Mouse (Mus musculus) midbrain, postnatal 0 days (tissue): ENCODE data around the gene Clpb. TPM values are rescaled to one million over a fixed set of nuclear protein-coding genes. Genes with fewer than 3 reads are reported as not detected.

ENCODE experiments used
- ATAC-seq: fragments of 200-750 bp; cut with Nextera tagmentation; 2 replicates; pipeline ENCODE4 v1.8.0; 2017; ENCODE audit warnings: moderate number of reproducible peaks, mild to moderate bottlenecking, moderate TSS enrichment, moderate library complexity; ENCODE audit not compliant: low FRiP score
- DNase-seq: peaks from one replicate; pipeline ENCODE4 v3.0.0-alpha.2; 2015; ENCODE audit warnings: low spot score
- H3K27ac ChIP-seq: fragments of 300-500 bp; sonication (generic); 2 replicates; pipeline ENCODE4 v1.5.1; 2014; ENCODE audit warnings: low read depth, mild to moderate bottlenecking, low read length, mixed read lengths
- H3K27me3 ChIP-seq: fragments of 300-500 bp; sonication (generic); 2 replicates; pipeline ENCODE4 v1.6.1; 2014; ENCODE audit warnings: low read length, control low read depth, mixed read lengths; ENCODE audit not compliant: insufficient read depth
- H3K36me3 ChIP-seq: fragments of 300-500 bp; sonication (generic); 2 replicates; pipeline ENCODE4 v1.6.1; 2014; ENCODE audit warnings: low read length, control low read depth, mixed read lengths; ENCODE audit not compliant: insufficient read depth
- H3K4me1 ChIP-seq: fragments of 300-500 bp; sonication (generic); 2 replicates; pipeline ENCODE4 v1.6.1; 2014; ENCODE audit warnings: mild to moderate bottlenecking, control low read depth, antibody characterized with exemption, low read length, mixed read lengths; ENCODE audit not compliant: insufficient read depth
- H3K4me2 ChIP-seq: fragments of 300-500 bp; sonication (generic); 2 replicates; pipeline ENCODE4 v1.6.1; 2014; ENCODE audit warnings: low read depth, mild to moderate bottlenecking, low read length, mixed read lengths; ENCODE audit not compliant: poor library complexity, severe bottlenecking
- H3K4me3 ChIP-seq: fragments of 300-500 bp; sonication (generic); 2 replicates; pipeline ENCODE4 v1.5.1; 2014; ENCODE audit warnings: low read depth, mild to moderate bottlenecking, low read length, moderate library complexity
- H3K9ac ChIP-seq: fragments of 300-500 bp; sonication (generic); replicated peaks from 2 replicates; pipeline ENCODE4 v1.6.1; 2014; ENCODE audit warnings: mild to moderate bottlenecking, low read length, moderate library complexity, mixed read lengths; ENCODE audit not compliant: poor library complexity, severe bottlenecking
- H3K9me3 ChIP-seq: fragments of 300-500 bp; sonication (generic); 2 replicates; pipeline ENCODE4 v1.6.1; 2016; ENCODE audit warnings: low read length, control low read depth
- CTCF ChIP-seq: IDR thresholded peaks from 2 replicates; pipeline ENCODE4 v1.5.1; 2016; ENCODE audit warnings: antibody characterized with exemption, mild to moderate bottlenecking
- WGBS: fragments of 180-500 bp; shearing (Covaris S2); extraction: QIAGEN DNeasy Blood & Tissue Kit; methylation state at CpG from one replicate; pipeline ENCODE4 v1.1.7; 2014; 5-methylcytosine and 5-hydroxymethylcytosine counted together
- polyA plus RNA-seq: library from polyadenylated mRNA; unstranded; fragments of >200 nt; fragmentation: Nextera tagmentation; extraction: Ambion mirVana; gene quantifications from 2 replicates; pipeline ENCODE4 v1.2.1, GENCODE M21; 2015
- total RNA-seq: library from RNA; depleted of rRNA; stranded (reverse); fragments of >200 nt; gene quantifications from 2 replicates; pipeline ENCODE4 v1.2.3, GENCODE M21; 2014

Clpb gene
- total and polyA plus RNA-seq, 2 experiments from 2014 or later = 33.4 to 39.7 TPM

- WGBS = 100% methylated on average over 1 of the region's 1 CpGs
- no peaks in the 10 kb centered on the region for H3K9me3 ChIP-seq
- H3K27ac ChIP-seq = no peak overlapping the region
- no peak overlapping the region for H3K9ac ChIP-seq
- no peaks in the 10 kb centered on the region for H3K27me3 ChIP-seq
- H3K4me3 ChIP-seq = no peak overlapping the region
- DNase-seq (no peak), ATAC-seq (no peak)
- H3K4me2 ChIP-seq = no peak overlapping the region
- H3K36me3 ChIP-seq = no peaks in the 10 kb centered on the region
- TF ChIP-seq CTCF = no peak
- H3K4me1 ChIP-seq = no peaks in the 10 kb centered on the region
These were observed 71.9 kb downstream of the Clpb start for GRCm38 (mm10) chr7:101735297-101735696.

DNA sequence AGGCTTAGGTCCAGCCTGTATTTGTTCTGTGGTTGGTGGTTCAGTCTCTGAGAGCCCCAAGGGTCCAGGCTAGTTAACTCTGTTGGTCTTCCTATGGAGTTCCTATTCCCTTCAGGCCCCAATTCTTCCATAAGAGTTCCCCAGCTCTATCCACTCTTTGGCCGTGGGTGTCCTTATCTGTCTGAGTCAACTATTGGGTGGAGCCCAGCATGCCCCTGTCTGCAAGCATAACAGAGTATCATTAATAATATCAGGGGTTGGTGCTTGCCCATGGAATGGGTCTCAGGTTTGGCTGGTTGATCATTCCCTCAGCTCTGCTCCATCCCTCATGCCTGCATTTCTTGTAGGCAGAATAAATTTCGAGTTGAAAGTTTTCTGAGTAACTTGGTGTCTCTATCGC lies 74.3 kb downstream of the Clpb start:
- Histone ChIP-seq H3K4me1 (no peaks in the 10 kb centered on the region), H3K4me2 (no peak overlapping the region), H3K27me3 (no peaks in the 10 kb centered on the region), H3K4me3 (no peak overlapping the region), H3K9ac (no peak overlapping the region), H3K27ac (no peak overlapping the region), H3K36me3 (no peaks in the 10 kb centered on the region), H3K9me3 (no peaks in the 10 kb centered on the region)
- 86% methylated on average over 3 of the region's 3 CpGs for WGBS
- ATAC-seq = no peak
- no peak for TF ChIP-seq CTCF
- no peak for DNase-seq

DNA sequence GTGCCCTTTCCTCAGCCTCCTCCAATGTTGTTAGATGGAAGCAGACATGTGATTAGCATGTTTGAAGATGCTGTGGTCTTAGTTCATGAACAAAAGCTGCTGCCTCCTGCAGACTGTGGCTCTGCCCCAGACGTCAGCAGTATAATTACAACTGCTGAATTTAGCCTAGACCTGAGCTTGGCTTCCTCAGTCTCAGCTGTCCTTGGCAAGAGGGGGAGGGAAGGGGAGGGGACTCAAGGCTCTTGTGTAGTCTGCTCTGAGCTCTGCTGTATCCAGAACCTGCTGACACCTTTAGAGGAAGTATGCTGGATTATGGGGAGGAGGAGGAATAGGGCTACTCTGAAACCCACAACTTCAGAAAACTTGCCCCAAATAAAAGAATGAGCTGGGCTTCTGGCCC lies 76.2 kb downstream of the Clpb start:
- no peak for TF ChIP-seq CTCF
- Histone ChIP-seq H3K27ac (no peak overlapping the region), H3K4me3 (no peak overlapping the region), H3K4me1 (no peaks in the 10 kb centered on the region), H3K36me3 (no peaks in the 10 kb centered on the region), H3K9ac (no peak overlapping the region), H3K27me3 (no peaks in the 10 kb centered on the region), H3K9me3 (no peaks in the 10 kb centered on the region), H3K4me2 (no peak overlapping the region)
- DNase-seq (no peak), ATAC-seq (no peak)
- WGBS = 17% methylated on average over 1 of the region's 1 CpGs

DNA sequence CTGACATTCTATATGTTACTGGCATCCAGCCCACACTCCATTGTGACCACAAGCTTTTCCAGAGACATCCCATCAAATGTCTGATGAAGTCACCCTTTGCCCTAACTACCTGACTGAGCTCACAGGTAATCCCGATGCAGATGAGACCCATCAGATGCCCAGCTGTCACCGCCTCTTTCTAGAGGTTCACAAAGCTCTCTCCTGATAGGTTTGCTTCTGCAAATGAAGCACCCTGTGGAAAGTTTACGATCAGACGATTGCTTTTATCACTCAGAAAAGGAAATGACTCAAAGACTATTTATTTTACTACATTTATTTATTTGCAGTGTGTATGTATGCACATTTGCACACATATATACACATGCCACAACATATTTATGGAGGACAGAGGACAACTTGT lies 80.1 kb downstream of the Clpb start:
- no peak overlapping the region for H3K9ac ChIP-seq
- no peak overlapping the region for H3K4me3 ChIP-seq
- WGBS = 92% methylated on average over 4 of the region's 4 CpGs
- ATAC-seq = no peak
- no peak overlapping the region for H3K27ac ChIP-seq
- DNase-seq = no peak
- no peak for TF ChIP-seq CTCF
- no peaks in the 10 kb centered on the region for H3K4me1 ChIP-seq
- H3K4me2 ChIP-seq = no peak overlapping the region
- no peaks in the 10 kb centered on the region for H3K9me3 ChIP-seq
- H3K36me3 ChIP-seq = no peaks in the 10 kb centered on the region
- H3K27me3 ChIP-seq = no peaks in the 10 kb centered on the region

GRCm38 (mm10) chr7:101746559-101747334 lies 83.3 kb downstream of the Clpb start:
- WGBS = 90% methylated on average over 12 of the region's 12 CpGs
- ATAC-seq = no peak
- H3K4me2 ChIP-seq = no peak overlapping the region

GRCm38 (mm10) chr7:101750268-101750667 lies 86.8 kb downstream of the Clpb start:
- no peak for ATAC-seq
- DNase-seq = no peak
- WGBS = 71% methylated on average over 2 of the region's 2 CpGs
- H3K36me3 ChIP-seq = peaks cover 22% of the 10 kb centered on the region
- H3K4me2 ChIP-seq = no peak overlapping the region
- H3K9me3 ChIP-seq = no peaks in the 10 kb centered on the region
- H3K4me3 ChIP-seq = no peak overlapping the region
- TF ChIP-seq CTCF = no peak
- H3K4me1 ChIP-seq = no peaks in the 10 kb centered on the region
- H3K9ac ChIP-seq = no peak overlapping the region
- H3K27ac ChIP-seq = no peak overlapping the region
- H3K27me3 ChIP-seq = no peaks in the 10 kb centered on the region

More at GRCm38 (mm10) chr7:101746559-101747334, 83.3 kb downstream of the Clpb start:
- Histone ChIP-seq H3K4me3 (no peak overlapping the region), H3K9me3 (no peaks in the 10 kb centered on the region), H3K27me3 (no peaks in the 10 kb centered on the region), H3K9ac (no peak overlapping the region), H3K27ac (no peak overlapping the region), H3K4me1 (no peaks in the 10 kb centered on the region), H3K36me3 (peaks cover 6% of the 10 kb centered on the region; the same call in 1 of the 2 replicates)
- no peak for DNase-seq
- no peak for TF ChIP-seq CTCF
